8 mouse cellular contexts compared by ENCODE assay signal in the genomic region with DNA sequence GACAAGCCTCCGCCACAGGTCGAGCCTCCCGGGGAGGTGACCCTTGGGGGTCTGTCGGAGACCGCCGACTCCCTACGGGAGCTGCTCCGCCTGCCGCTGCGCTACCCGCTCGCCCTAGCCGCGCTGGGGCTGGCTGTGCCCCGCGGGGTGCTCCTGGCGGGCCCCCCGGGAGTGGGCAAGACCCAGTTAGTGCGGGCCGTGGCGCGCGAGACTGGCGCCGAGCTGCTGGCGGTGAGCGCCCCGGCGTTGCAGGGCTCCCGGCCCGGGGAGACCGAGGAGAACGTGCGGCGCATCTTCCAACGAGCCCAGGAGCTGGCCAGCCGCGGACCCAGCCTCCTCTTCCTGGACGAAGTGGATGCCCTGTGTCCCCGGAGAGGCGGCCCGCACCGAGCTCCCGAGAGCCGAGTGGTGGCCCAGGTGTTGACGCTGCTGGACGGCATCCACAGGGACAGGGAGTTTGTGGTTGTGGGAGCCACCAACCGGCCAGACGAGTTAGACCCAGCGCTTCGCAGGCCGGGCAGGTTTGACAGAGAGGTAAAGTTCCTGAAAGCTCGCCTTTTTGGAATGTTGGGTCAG. TPM values are rescaled to one million over a fixed set of nuclear protein-coding genes. Genes with fewer than 3 reads are reported as not detected.
DNase-seq lines count a peak whose midpoint lies in the region; ATAC-seq lines count a peak whose summit lies in the region.

No protein-coding gene starts in this region.

- DNase-seq in R1 (ENCODE audit: low read depth, low spot score) = peak; percentile 73
- DNase-seq in embryo, embryonic 10.5 days (ENCODE audit: low spot score) = peak; percentile 59
- peak; percentile 11 for DNase-seq in heart, adult 8-10 months (ENCODE audit: low spot score)
- DNase-seq in kidney, adult 9 months = peak; percentile 58
- DNase-seq in lung, postnatal 10 days = peak; percentile 47
- peak; percentile 35 for DNase-seq in right cerebral cortex, postnatal 4 days
- no peak for DNase-seq in layer of hippocampus, adult 11-12 months (ENCODE audit: low spot score)

- peak; percentile 8 for ATAC-seq in CD4-positive, CD25-positive, alpha-beta regulatory T cell, adult 4 months

RNA-seq across cellular contexts. Expression of a gene that starts 5.5 kb away (rescaled TPM):
- not detected for polyA plus RNA-seq in CD4-positive, CD25-positive, alpha-beta regulatory T cell, adult 4 months (2017; shearing (Covaris generic))
- total RNA-seq in heart, adult 8-10 months (2022) = under 1 TPM; 0.46 to 0.97 (median 0.65) TPM

RNA-seq across cellular contexts. Expression of a gene that starts 20.2 kb away (rescaled TPM):
- 1 to 10 TPM in 1 of 2 experiments, under 1 TPM in 1; 0.62 to 1.3 TPM for polyA plus RNA-seq in CD4-positive, CD25-positive, alpha-beta regulatory T cell, adult 4 months (2017; shearing (Covaris generic))
- 1 to 10 TPM; 2.4 to 3.9 (median 2.6) TPM for total RNA-seq in heart, adult 8-10 months (2022)
